Mouse (Mus musculus) liver, embryonic 14.5 days (tissue): Measurements from ENCODE around the gene Smyd3. TPM values are rescaled to one million over a fixed set of nuclear protein-coding genes. Genes with fewer than 3 reads are reported as not detected.
A peak's percentile ranks its signal among the peaks of the same experiment; 100 is the strongest.

Experiments used
- ATAC-seq: fragments of 200-750 bp; cut with Nextera tagmentation; 2 replicates; pipeline ENCODE4 v1.8.0; 2017; ENCODE audit warnings: moderate number of reproducible peaks, mild to moderate bottlenecking, moderate library complexity; ENCODE audit not compliant: insufficient read depth
- DNase-seq, 3 experiments: peaks; one replicate each; pipeline ENCODE4 v3.0.0-alpha.2; 2012 to 2013; ENCODE audit warnings: low read depth in 3 of 3, low spot score in 3 of 3
- H3K27ac ChIP-seq: fragments of 300-500 bp; sonication (generic); 2 replicates; pipeline ENCODE4 v1.5.1; 2014; ENCODE audit warnings: moderate library complexity, mild to moderate bottlenecking, control low read depth, inconsistent platforms
- H3K27me3 ChIP-seq: fragments of 300-500 bp; sonication (generic); 2 replicates; pipeline ENCODE4 v1.6.1; 2014; ENCODE audit warnings: mild to moderate bottlenecking, low read length, moderate library complexity; ENCODE audit not compliant: control insufficient read depth, insufficient read depth
- H3K36me3 ChIP-seq: fragments of 300-500 bp; sonication (generic); replicated peaks from 2 replicates; pipeline ENCODE4 v1.6.1; 2014; ENCODE audit warnings: low read depth; ENCODE audit not compliant: control insufficient read depth, insufficient read depth
- H3K4me1 ChIP-seq, 2 experiments: fragments of 200-500 bp in 1 of 2; fragments of 300-500 bp in 1 of 2; sonication (generic) in 1 of 2; replicated peaks; 2 replicates each; pipeline ENCODE4 v1.6.1; 2012 to 2014; ENCODE audit warnings: antibody characterized with exemption in 1 of 2, inconsistent platforms in 1 of 2, low read length in 1 of 2; ENCODE audit not compliant: control insufficient read depth in 2 of 2, insufficient read depth in 2 of 2
- H3K4me2 ChIP-seq: fragments of 300-500 bp; sonication (generic); 2 replicates; pipeline ENCODE4 v1.6.1; 2014; ENCODE audit warnings: low read depth, mild to moderate bottlenecking, control low read depth, moderate library complexity
- H3K4me3 ChIP-seq, 2 experiments: fragments of 200-500 bp in 1 of 2; fragments of 300-500 bp in 1 of 2; sonication (generic) in 1 of 2; 2 replicates each; pipeline ENCODE4 v1.5.1; 2012 to 2014; ENCODE audit warnings: low read depth in 2 of 2, low read length in 2 of 2, mild to moderate bottlenecking in 2 of 2, control low read depth in 1 of 2, inconsistent platforms in 1 of 2, moderate library complexity in 1 of 2; ENCODE audit not compliant: insufficient read depth in 1 of 2
- H3K9ac ChIP-seq: fragments of 300-500 bp; sonication (generic); replicated peaks from 2 replicates; pipeline ENCODE4 v1.6.1; 2014; ENCODE audit warnings: mild to moderate bottlenecking, control low read depth, moderate library complexity
- H3K9me3 ChIP-seq: fragments of 300-500 bp; sonication (generic); 2 replicates; pipeline ENCODE4 v1.6.1; 2016; ENCODE audit warnings: low read length, mixed read lengths; ENCODE audit not compliant: control insufficient read depth
- CTCF ChIP-seq: IDR thresholded peaks from 2 replicates; pipeline ENCODE4 v1.5.1; 2016; ENCODE audit warnings: antibody characterized with exemption, low read depth, control low read depth
- EP300 ChIP-seq: IDR thresholded peaks from 2 replicates; pipeline ENCODE4 v1.6.1; 2016; ENCODE audit warnings: antibody characterized with exemption, low read depth
- WGBS: fragments of 180-500 bp; shearing (Covaris S2); extraction: QIAGEN DNeasy Blood & Tissue Kit; methylation state at CpG from one replicate; pipeline ENCODE4 v1.1.7; 2014; ENCODE audit not compliant: insufficient replicate concordance; 5-methylcytosine and 5-hydroxymethylcytosine counted together
- polyA plus RNA-seq, 2 experiments: library from polyadenylated mRNA; depleted of rRNA in 1 of 2; stranded (reverse) in 1 of 2; unstranded in 1 of 2; fragments of >200 nt; fragmentation: Nextera tagmentation in 1 of 2; extraction: Ambion mirVana in 1 of 2; gene quantifications; 2 replicates each; pipeline versions ENCODE4 v1.2.1 to v1.2.3; 2012 to 2014

Gene Smyd3
- polyA plus RNA-seq, 2 experiments: 2.6 to 6.6 TPM

DNA sequence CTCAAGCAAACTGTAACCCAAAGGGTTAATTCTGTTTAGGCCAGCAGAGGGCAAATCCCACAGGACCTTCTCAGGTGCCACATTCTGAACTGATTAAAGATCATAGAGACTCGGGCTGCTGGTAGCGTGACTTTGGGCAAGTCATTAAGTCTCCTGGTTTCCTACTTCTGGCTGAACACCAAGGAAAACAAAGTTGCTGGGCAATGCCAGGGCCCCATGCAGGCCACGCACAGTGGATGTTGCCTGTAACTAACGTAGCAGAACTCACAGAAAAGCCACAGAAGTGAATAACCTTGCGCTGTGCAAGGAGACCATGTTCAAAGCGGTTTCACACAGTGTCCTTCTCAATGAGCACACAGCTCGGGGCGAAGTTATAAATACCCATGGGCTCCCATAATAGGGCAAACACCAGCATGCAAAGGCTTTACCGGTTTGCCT is 371.1 kb downstream of the Smyd3 start:
- peaks cover 0 to 11% of the 10 kb centered on the region in 2 experiments; a peak in 2 of 4 replicates for H3K4me1 ChIP-seq
- 70% methylated on average over 9 of the region's 9 CpGs for WGBS
- H3K27ac ChIP-seq: no peak overlapping the region
- H3K4me3 ChIP-seq: no peak overlapping the region
- no peak for DNase-seq
- H3K9me3 ChIP-seq: no peaks in the 10 kb centered on the region
- no peak for TF ChIP-seq EP300
- TF ChIP-seq CTCF: no peak
- H3K9ac ChIP-seq: no peak overlapping the region
- H3K36me3 ChIP-seq: no peaks in the 10 kb centered on the region
- no peak overlapping the region for H3K4me2 ChIP-seq
- H3K27me3 ChIP-seq: no peaks in the 10 kb centered on the region
- ATAC-seq: no peak

DNA sequence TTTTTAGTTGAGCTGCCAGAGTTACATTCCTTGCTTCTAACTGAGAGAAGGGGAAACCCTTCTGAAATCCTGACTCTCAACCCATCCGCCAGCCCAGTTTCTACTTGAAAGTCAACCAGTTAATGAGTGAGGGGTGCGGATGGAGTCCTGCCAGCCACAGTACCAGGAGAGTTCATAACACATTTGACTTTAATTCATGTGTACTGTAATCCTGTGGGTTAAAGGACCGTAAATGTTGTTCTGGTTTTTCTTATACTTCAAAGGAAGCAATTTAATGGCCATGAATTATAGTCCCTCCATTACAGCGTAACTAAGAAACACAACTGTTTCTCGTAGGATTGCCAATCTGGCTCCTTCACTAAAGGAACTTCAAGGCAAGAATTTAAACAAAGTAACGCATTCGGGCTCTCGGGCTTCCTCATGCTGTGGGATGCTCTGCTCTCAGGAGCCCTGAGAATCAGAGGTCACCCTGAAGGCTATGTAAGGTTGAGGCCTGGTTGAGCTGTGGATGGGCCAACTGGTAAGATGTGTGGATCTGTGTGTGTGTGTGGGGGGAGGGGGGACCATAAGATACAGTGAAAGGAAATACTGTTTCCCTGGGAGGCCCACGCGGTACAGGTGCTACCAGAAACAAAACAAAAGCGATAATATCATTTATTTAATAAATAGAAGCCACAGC is 374.5 kb downstream of the Smyd3 start:
- no peak for DNase-seq
- H3K9ac ChIP-seq: no peak overlapping the region
- no peak overlapping the region for H3K4me2 ChIP-seq
- 67% methylated on average over 11 of the region's 11 CpGs for WGBS
- TF ChIP-seq CTCF: no peak
- TF ChIP-seq EP300: no peak
- H3K4me1 ChIP-seq: no peaks in the 10 kb centered on the region
- H3K36me3 ChIP-seq: no peaks in the 10 kb centered on the region
- no peak overlapping the region for H3K4me3 ChIP-seq
- no peak overlapping the region for H3K27ac ChIP-seq
- ATAC-seq: no peak
- no peaks in the 10 kb centered on the region for H3K27me3 ChIP-seq
- no peaks in the 10 kb centered on the region for H3K9me3 ChIP-seq

DNA sequence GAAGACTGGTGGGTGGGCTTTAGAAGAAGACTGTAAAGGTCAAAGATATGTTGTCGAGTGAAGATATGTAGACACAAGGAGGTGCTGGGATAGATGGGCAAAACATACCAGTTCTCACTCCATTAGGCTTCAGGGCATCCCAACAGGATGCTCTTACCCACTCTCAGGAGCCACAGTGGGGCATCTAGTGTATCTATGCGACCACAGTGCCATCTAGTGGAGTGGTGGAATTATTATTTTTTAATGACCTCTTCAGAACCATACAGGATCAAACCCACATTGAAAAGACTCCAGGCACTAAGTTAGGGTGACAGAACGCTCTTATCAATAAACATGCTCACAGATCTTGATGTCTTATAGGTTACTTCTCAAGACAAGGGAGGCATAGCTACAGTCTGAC is 375.7 kb downstream of the Smyd3 start:
- Histone ChIP-seq H3K4me2 (no peak overlapping the region), H3K36me3 (no peaks in the 10 kb centered on the region), H3K9me3 (no peaks in the 10 kb centered on the region), H3K9ac (no peak overlapping the region), H3K27ac (no peak overlapping the region), H3K27me3 (no peaks in the 10 kb centered on the region), H3K4me1 (no peaks in the 10 kb centered on the region), H3K4me3 (no peak overlapping the region)
- ATAC-seq (no peak), DNase-seq (peak in 2 of 3 experiments; percentile 13 to 20)
- WGBS: 24% methylated on average over 3 of the region's 3 CpGs
- no peak for TF ChIP-seq EP300
- TF ChIP-seq CTCF: peak; percentile 57

DNA sequence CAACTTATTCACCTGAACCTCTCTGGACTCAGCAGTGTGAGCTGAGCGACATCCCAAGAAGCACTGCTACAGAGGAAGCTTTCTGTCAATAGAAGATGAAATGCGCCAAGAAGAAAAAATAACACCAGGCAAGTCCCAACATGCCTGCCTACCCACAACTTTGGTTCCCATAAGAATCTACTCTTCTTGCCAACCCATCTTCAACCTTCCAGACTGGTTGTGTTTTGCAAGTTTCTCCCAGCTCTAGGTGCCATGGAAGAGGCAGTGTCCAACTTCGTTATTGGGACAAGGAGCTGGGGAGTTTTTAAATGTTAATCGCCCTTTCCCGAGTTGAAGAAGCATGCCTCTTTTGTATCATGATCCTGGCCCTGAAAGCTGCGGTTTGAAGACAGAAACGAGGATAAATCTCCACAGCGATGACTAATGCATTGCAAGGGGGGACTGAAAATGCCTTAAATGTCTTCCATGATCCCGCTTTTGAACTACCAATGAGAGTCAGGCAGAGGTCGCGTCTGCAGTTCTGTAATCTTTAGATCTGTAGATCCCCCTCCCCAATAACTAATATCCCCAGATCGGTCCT is 376.7 kb downstream of the Smyd3 start:
- Histone ChIP-seq H3K4me2 (no peak overlapping the region), H3K27ac (no peak overlapping the region), H3K9me3 (no peaks in the 10 kb centered on the region), H3K4me1 (no peaks in the 10 kb centered on the region), H3K27me3 (no peaks in the 10 kb centered on the region), H3K9ac (no peak overlapping the region), H3K4me3 (no peak overlapping the region), H3K36me3 (no peaks in the 10 kb centered on the region)
- DNase-seq (no peak), ATAC-seq (no peak)
- TF ChIP-seq CTCF (no peak), EP300 (no peak)
- WGBS: 71% methylated on average over 12 of the region's 12 CpGs

- H3K9ac ChIP-seq: no peak overlapping the region
- H3K4me3 ChIP-seq: no peak overlapping the region
- no peak overlapping the region for H3K4me2 ChIP-seq
- ATAC-seq (no peak), DNase-seq (no peak)
- 61% methylated on average over 3 of the region's 3 CpGs for WGBS
- no peaks in the 10 kb centered on the region for H3K27me3 ChIP-seq
- H3K36me3 ChIP-seq: no peaks in the 10 kb centered on the region
- no peaks in the 10 kb centered on the region for H3K9me3 ChIP-seq
- no peaks in the 10 kb centered on the region for H3K4me1 ChIP-seq
- TF ChIP-seq EP300: no peak
- peak; percentile 18; the same call in 1 of the 2 replicates for TF ChIP-seq CTCF
- no peak overlapping the region for H3K27ac ChIP-seq
These were observed 380.7 kb downstream of the Smyd3 start for GRCm38 (mm10) chr1:179137145-179137477.
